Mouse (Mus musculus): ENCODE measurements around the gene Cstf3. TPM values are rescaled to one million over a fixed set of nuclear protein-coding genes. Genes with fewer than 3 reads are reported as not detected.

Cstf3 gene
- polyA plus RNA-seq, 1 experiment from 2014 or later = 112 TPM

- Histone ChIP-seq H3K9ac (replicated peaks) (no peak overlapping the region), H3K27ac (replicated peaks) (no peak overlapping the region)
- 82% methylated on average over 8 of the region's 8 CpGs for WGBS
Observed at GRCm38 (mm10) chr2:104688724-104689123, 98.4 kb downstream of the Cstf3 start.

GRCm38 (mm10) chr2:104690720-104691119 is 100.4 kb downstream of the Cstf3 start:
- WGBS = 83% methylated on average over 4 of the region's 4 CpGs
- ATAC-seq (ENCODE audit: low FRiP score, low read depth) = no peak

More at GRCm38 (mm10) chr2:104688724-104689123, 98.4 kb downstream of the Cstf3 start:
- Histone ChIP-seq H3K27me3 (no peaks in the 10 kb centered on the region), H3K4me1 (peaks cover 6% of the 10 kb centered on the region; the same call in 1 of the 2 replicates), H3K4me2 (replicated peaks) (no peak overlapping the region), H3K9me3 (no peaks in the 10 kb centered on the region), H3K36me3 (peaks cover 9% of the 10 kb centered on the region), H3K4me3 (no peak overlapping the region)
- ATAC-seq (ENCODE audit: low FRiP score, low read depth) = no peak

GRCm38 (mm10) chr2:104692551-104692950 is 102.2 kb downstream of the Cstf3 start:
- Histone ChIP-seq H3K27me3 (no peaks in the 10 kb centered on the region), H3K4me3 (no peak overlapping the region), H3K36me3 (peaks cover 4% of the 10 kb centered on the region; the same call in 1 of the 2 replicates), H3K4me2 (replicated peaks) (no peak overlapping the region), H3K9ac (replicated peaks) (no peak overlapping the region), H3K27ac (replicated peaks) (no peak overlapping the region), H3K9me3 (no peaks in the 10 kb centered on the region), H3K4me1 (no peaks in the 10 kb centered on the region)
- no peak for ATAC-seq (ENCODE audit: low FRiP score, low read depth)
- WGBS = 83% methylated on average over 2 of the region's 2 CpGs

More at GRCm38 (mm10) chr2:104690720-104691119, 100.4 kb downstream of the Cstf3 start:
- Histone ChIP-seq H3K27me3 (no peaks in the 10 kb centered on the region), H3K9me3 (no peaks in the 10 kb centered on the region), H3K4me1 (no peaks in the 10 kb centered on the region), H3K36me3 (no peaks in the 10 kb centered on the region), H3K27ac (replicated peaks) (no peak overlapping the region), H3K4me2 (replicated peaks) (no peak overlapping the region), H3K4me3 (no peak overlapping the region), H3K9ac (replicated peaks) (no peak overlapping the region)

- Histone ChIP-seq H3K4me3 (no peak overlapping the region), H3K9ac (replicated peaks) (no peak overlapping the region), H3K4me1 (no peaks in the 10 kb centered on the region), H3K27ac (replicated peaks) (no peak overlapping the region), H3K9me3 (no peaks in the 10 kb centered on the region), H3K4me2 (replicated peaks) (no peak overlapping the region), H3K36me3 (peaks cover 13% of the 10 kb centered on the region; the same call in 1 of the 2 replicates), H3K27me3 (no peaks in the 10 kb centered on the region)
- 90% methylated on average over 11 of the region's 11 CpGs for WGBS
- ATAC-seq (ENCODE audit: low FRiP score, low read depth) = no peak
Observed at GRCm38 (mm10) chr2:104699659-104700058, 109.3 kb downstream of the Cstf3 start.

GRCm38 (mm10) chr2:104703158-104703557 is 112.8 kb downstream of the Cstf3 start:
- no peak overlapping the region for H3K4me3 ChIP-seq
- no peak overlapping the region for H3K4me2 ChIP-seq (replicated peaks)
- no peaks in the 10 kb centered on the region for H3K9me3 ChIP-seq
- 66% methylated on average over 3 of the region's 3 CpGs for WGBS
- H3K27me3 ChIP-seq = no peaks in the 10 kb centered on the region
- no peak overlapping the region for H3K9ac ChIP-seq (replicated peaks)
- H3K4me1 ChIP-seq = no peaks in the 10 kb centered on the region; the same call in 1 of the 2 replicates
- H3K36me3 ChIP-seq = peaks cover 18% of the 10 kb centered on the region
- no peak for ATAC-seq (ENCODE audit: low FRiP score, low read depth)
- no peak overlapping the region for H3K27ac ChIP-seq (replicated peaks)

GRCm38 (mm10) chr2:104704355-104704754 is 114.0 kb downstream of the Cstf3 start:
- ATAC-seq (ENCODE audit: low FRiP score, low read depth) = no peak
- WGBS = 88% methylated on average over 3 of the region's 3 CpGs
- Histone ChIP-seq H3K27me3 (no peaks in the 10 kb centered on the region), H3K27ac (replicated peaks) (no peak overlapping the region), H3K4me1 (no peaks in the 10 kb centered on the region; the same call in 1 of the 2 replicates), H3K36me3 (peaks cover 22% of the 10 kb centered on the region), H3K9ac (replicated peaks) (no peak overlapping the region), H3K9me3 (no peaks in the 10 kb centered on the region), H3K4me3 (no peak overlapping the region), H3K4me2 (replicated peaks) (no peak overlapping the region)

- H3K36me3 ChIP-seq = peaks cover 14% of the 10 kb centered on the region
- H3K4me2 ChIP-seq (replicated peaks) = no peak overlapping the region
- peaks cover 7% of the 10 kb centered on the region for H3K27me3 ChIP-seq
- no peak overlapping the region for H3K9ac ChIP-seq (replicated peaks)
- H3K27ac ChIP-seq (replicated peaks) = 0 out of 2 replicates have a peak overlapping the region, but pooled peaks have one; percentile 15
- H3K4me1 ChIP-seq = peaks cover 20% of the 10 kb centered on the region
- 75% methylated on average over 6 of the region's 6 CpGs for WGBS
- no peaks in the 10 kb centered on the region for H3K9me3 ChIP-seq
- no peak overlapping the region for H3K4me3 ChIP-seq
- ATAC-seq (ENCODE audit: low FRiP score, low read depth) = no peak
Observed at GRCm38 (mm10) chr2:104709786-104710337, 119.5 kb downstream of the Cstf3 start.

GRCm38 (mm10) chr2:104710670-104711370 is 120.5 kb downstream of the Cstf3 start:
- Histone ChIP-seq H3K4me3 (peak overlapping the region; percentile 84), H3K9ac (replicated peaks) (no peak overlapping the region), H3K4me1 (peaks cover 20% of the 10 kb centered on the region), H3K36me3 (peaks cover 11% of the 10 kb centered on the region), H3K27ac (replicated peaks) (peak overlapping the region; percentile 94), H3K9me3 (no peaks in the 10 kb centered on the region), H3K4me2 (replicated peaks) (peak overlapping the region; percentile 69), H3K27me3 (peaks cover 7% of the 10 kb centered on the region)
- ATAC-seq (ENCODE audit: low FRiP score, low read depth) = no peak
- 17% methylated on average over 6 of the region's 6 CpGs for WGBS

- H3K4me1 ChIP-seq = peaks cover 20% of the 10 kb centered on the region
- under 1% methylated on average over 92 of the region's 99 CpGs for WGBS
- no peaks in the 10 kb centered on the region for H3K9me3 ChIP-seq
- ATAC-seq (ENCODE audit: low FRiP score, low read depth) = peak; percentile 93
- peak within 1 kb of the TSS; percentile 94 for H3K27ac ChIP-seq (replicated peaks)
- H3K4me3 ChIP-seq = peak within 1 kb of the TSS; percentile 84
- H3K4me2 ChIP-seq (replicated peaks) = peak within 1 kb of the TSS; percentile 69
- H3K27me3 ChIP-seq = peaks cover 7% of the 10 kb centered on the region
- H3K9ac ChIP-seq (replicated peaks) = peak within 1 kb of the TSS; percentile 92
- H3K36me3 ChIP-seq = peaks cover 9% of the 10 kb centered on the region; the same call in 1 of the 2 replicates
Observed at GRCm38 (mm10) chr2:104711585-104712485, 121.5 kb downstream of the Cstf3 start, which contains the start of gene Tcp11l1. Gene Tcp11l1 (minus strand): TSS chr2:104712169.

GRCm38 (mm10) chr2:104712486-104712809 is 122.1 kb downstream of the Cstf3 start:
- Histone ChIP-seq H3K9me3 (no peaks in the 10 kb centered on the region), H3K4me2 (replicated peaks) (peak overlapping the region; percentile 69), H3K36me3 (peaks cover 9% of the 10 kb centered on the region; the same call in 1 of the 2 replicates), H3K9ac (replicated peaks) (peak overlapping the region; percentile 92), H3K4me1 (peaks cover 20% of the 10 kb centered on the region), H3K27me3 (peaks cover 7% of the 10 kb centered on the region), H3K4me3 (peak overlapping the region; percentile 84), H3K27ac (replicated peaks) (peak overlapping the region; percentile 94)
- WGBS = 3% methylated on average over 7 of the region's 7 CpGs
- no peak; the same call in 1 of the 2 replicates for ATAC-seq (ENCODE audit: low FRiP score, low read depth)

- no peaks in the 10 kb centered on the region for H3K9me3 ChIP-seq
Observed at GRCm38 (mm10) chr2:104714254-104714691, 124.0 kb downstream of the Cstf3 start.

More at GRCm38 (mm10) chr2:104714254-104714691, 124.0 kb downstream of the Cstf3 start:
- H3K4me3 ChIP-seq = no peak overlapping the region
- H3K4me1 ChIP-seq = peaks cover 20% of the 10 kb centered on the region
- no peak for ATAC-seq (ENCODE audit: low FRiP score, low read depth)
- no peak overlapping the region for H3K4me2 ChIP-seq (replicated peaks)
- no peak overlapping the region for H3K27ac ChIP-seq (replicated peaks)
- WGBS = 36% methylated on average over 15 of the region's 15 CpGs
- no peak overlapping the region for H3K9ac ChIP-seq (replicated peaks)
- H3K27me3 ChIP-seq = peaks cover 7% of the 10 kb centered on the region
- no peaks in the 10 kb centered on the region for H3K36me3 ChIP-seq
